Mouse (Mus musculus) kidney, postnatal 0 days (tissue): ENCODE data around the gene Sufu. TPM values are rescaled to one million over a fixed set of nuclear protein-coding genes. Genes with fewer than 3 reads are reported as not detected.

Experiments
- ATAC-seq: fragments of 200-750 bp; cut with Nextera tagmentation; replicated peaks from 2 replicates; pipeline ENCODE4 v1.8.0; 2017; ENCODE audit warnings: low read depth, moderate number of reproducible peaks, moderate TSS enrichment, moderate library complexity; ENCODE audit not compliant: low FRiP score
- DNase-seq: peaks from one replicate; pipeline ENCODE4 v3.0.0-alpha.2; 2016; ENCODE audit warnings: low spot score
- H3K27ac ChIP-seq: fragments of 300-500 bp; sonication (generic); 2 replicates; pipeline ENCODE4 v1.5.1; 2014; ENCODE audit warnings: mild to moderate bottlenecking
- H3K27me3 ChIP-seq: fragments of 300-500 bp; sonication (generic); 2 replicates; pipeline ENCODE4 v1.6.1; 2014; ENCODE audit warnings: low read length, mixed read lengths; ENCODE audit not compliant: insufficient read depth
- H3K36me3 ChIP-seq: fragments of 300-500 bp; sonication (generic); 2 replicates; pipeline ENCODE4 v1.6.1; 2014; ENCODE audit warnings: low read length, mixed read lengths; ENCODE audit not compliant: insufficient read depth
- H3K4me1 ChIP-seq: fragments of 300-500 bp; sonication (generic); replicated peaks from 2 replicates; pipeline ENCODE4 v1.6.1; 2014; ENCODE audit warnings: antibody characterized with exemption, low read length, mixed read lengths; ENCODE audit not compliant: insufficient read depth
- H3K4me2 ChIP-seq: fragments of 300-500 bp; sonication (generic); 2 replicates; pipeline ENCODE4 v1.6.1; 2014; ENCODE audit warnings: mild to moderate bottlenecking, low read length, moderate library complexity, mixed read lengths
- H3K4me3 ChIP-seq: fragments of 300-500 bp; sonication (generic); replicated peaks from 2 replicates; pipeline ENCODE4 v1.5.1; 2014; ENCODE audit warnings: low read depth, low read length
- H3K9ac ChIP-seq: fragments of 300-500 bp; sonication (generic); 2 replicates; pipeline ENCODE4 v1.6.1; 2014; ENCODE audit warnings: low read depth, low read length
- H3K9me3 ChIP-seq: fragments of 300-500 bp; sonication (generic); replicated peaks from 2 replicates; pipeline ENCODE4 v1.6.1; 2016; ENCODE audit warnings: low read length, inconsistent platforms, mixed read lengths
- CTCF ChIP-seq: IDR thresholded peaks from 2 replicates; pipeline ENCODE4 v1.5.1; 2016; ENCODE audit warnings: antibody characterized with exemption, low read depth, mild to moderate bottlenecking, moderate library complexity
- WGBS: fragments of 180-500 bp; shearing (Covaris S2); extraction: QIAGEN DNeasy Blood & Tissue Kit; methylation state at CpG from one replicate; pipeline ENCODE4 v1.1.7; 2014; 5-methylcytosine and 5-hydroxymethylcytosine counted together
- polyA plus RNA-seq: library from polyadenylated mRNA; unstranded; fragments of >200 nt; fragmentation: Nextera tagmentation; extraction: Ambion mirVana; gene quantifications from 2 replicates; pipeline ENCODE4 v1.2.1, GENCODE M21; 2015

The Sufu gene
- polyA plus RNA-seq, 1 experiment from 2014 or later, result 30.6 TPM

DNA sequence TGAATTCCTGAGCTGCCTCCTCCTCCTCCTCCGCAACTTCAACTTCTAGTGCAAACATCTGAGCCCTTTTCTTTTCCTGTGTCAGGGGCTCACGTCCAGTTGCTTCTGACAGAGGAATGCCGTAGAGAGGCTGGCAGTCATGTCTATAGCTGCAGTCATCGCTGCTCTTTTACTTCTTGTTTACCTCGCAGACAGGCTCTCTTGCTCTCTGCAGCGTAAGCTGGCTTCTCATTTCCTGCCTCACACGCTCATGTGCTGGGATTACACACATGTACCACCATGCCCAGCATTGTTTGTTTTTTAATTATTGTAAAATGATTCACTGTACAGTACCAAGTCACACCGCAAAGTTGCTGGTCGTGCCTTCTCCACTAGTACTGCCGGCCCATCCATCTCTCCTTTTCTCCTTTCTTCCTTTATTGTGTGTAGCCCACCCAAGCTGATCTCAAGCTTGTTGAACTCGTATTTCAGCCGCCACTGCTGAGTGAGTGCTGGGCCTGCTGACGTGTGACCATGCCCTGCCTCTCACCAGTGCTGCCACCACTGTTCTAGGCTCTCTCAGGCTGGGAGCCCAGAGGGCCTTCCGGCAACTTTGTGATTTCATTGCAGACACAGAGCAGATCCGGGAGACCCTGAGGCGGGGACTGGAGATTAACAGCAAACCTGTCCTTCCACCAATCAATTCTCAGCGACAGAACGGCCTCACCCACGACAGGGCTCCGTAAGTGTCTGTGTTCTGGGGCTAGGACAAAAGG, 57.6 kb downstream of the Sufu start:
- DNase-seq (peak; percentile 63), ATAC-seq (peak; percentile 55)
- peak overlapping the region; percentile 96 for H3K27ac ChIP-seq
- 15% methylated on average over 20 of the region's 20 CpGs for WGBS
- no peaks in the 10 kb centered on the region for H3K27me3 ChIP-seq
- no peak overlapping the region for H3K4me2 ChIP-seq
- H3K36me3 ChIP-seq, result peaks cover 4% of the 10 kb centered on the region; the same call in 1 of the 2 replicates
- peak overlapping the region; percentile 49 for H3K9ac ChIP-seq
- no peak for TF ChIP-seq CTCF
- peaks cover 66% of the 10 kb centered on the region for H3K4me1 ChIP-seq
- H3K9me3 ChIP-seq, result no peaks in the 10 kb centered on the region
- no peak overlapping the region for H3K4me3 ChIP-seq

DNA sequence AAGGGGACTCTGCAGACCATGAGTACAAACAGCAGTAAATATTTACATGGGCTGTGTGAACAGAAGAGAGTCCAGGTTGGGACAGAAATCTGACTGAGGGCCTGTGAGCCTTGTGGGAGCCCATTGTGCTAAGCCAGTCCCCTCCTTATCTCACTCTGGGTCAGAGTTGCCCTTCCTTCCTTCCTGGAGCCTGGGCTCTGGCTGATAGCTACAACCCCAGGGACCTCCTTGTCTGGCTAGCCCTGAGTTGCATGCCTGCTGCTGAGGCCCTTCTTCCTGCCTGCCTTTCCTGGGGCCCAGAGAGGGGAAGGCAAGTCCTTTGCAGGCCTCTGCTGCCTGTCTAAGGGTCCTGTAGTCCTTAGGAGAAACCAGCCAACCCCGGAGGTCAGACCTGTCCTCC, 58.3 kb downstream of the Sufu start:
- Histone ChIP-seq H3K36me3 (peaks cover 4% of the 10 kb centered on the region; the same call in 1 of the 2 replicates), H3K4me1 (peaks cover 70% of the 10 kb centered on the region), H3K27me3 (no peaks in the 10 kb centered on the region), H3K9ac (peak overlapping the region; percentile 49; the same call in 1 of the 2 replicates), H3K9me3 (no peaks in the 10 kb centered on the region), H3K4me3 (no peak overlapping the region), H3K4me2 (0 out of 2 replicates have a peak overlapping the region, but pooled peaks have one; percentile 25), H3K27ac (peak overlapping the region; percentile 96)
- WGBS, result 4% methylated on average over 1 of the region's 1 CpGs
- TF ChIP-seq CTCF, result no peak
- ATAC-seq, result no peak; the same call in 1 of the 2 replicates
- peak; percentile 70 for DNase-seq

DNA sequence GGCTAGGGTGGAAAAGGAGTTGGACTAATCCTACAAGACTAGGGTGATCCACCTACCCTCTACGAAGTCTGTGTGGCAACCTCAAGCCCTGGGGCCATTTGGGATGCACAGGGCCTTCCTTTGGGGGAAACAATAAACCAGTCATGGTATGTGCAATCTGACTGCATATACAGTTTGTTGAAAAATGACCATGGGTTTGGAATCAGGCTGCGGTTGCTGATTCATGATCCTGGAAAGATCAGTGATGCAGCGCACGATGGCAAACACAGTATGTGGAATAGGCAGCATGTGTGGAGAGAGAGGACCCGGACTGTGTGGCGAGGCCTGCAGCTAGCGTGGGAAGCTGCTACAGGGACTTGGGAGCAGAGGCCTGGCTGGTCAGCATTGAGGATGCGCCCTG, 58.9 kb downstream of the Sufu start:
- H3K36me3 ChIP-seq, result peaks cover 4% of the 10 kb centered on the region; the same call in 1 of the 2 replicates
- TF ChIP-seq CTCF, result no peak
- H3K9ac ChIP-seq, result no peak overlapping the region
- ATAC-seq, result no peak
- no peak overlapping the region for H3K4me3 ChIP-seq
- DNase-seq, result no peak
- H3K9me3 ChIP-seq, result no peaks in the 10 kb centered on the region
- peaks cover 70% of the 10 kb centered on the region for H3K4me1 ChIP-seq
- 76% methylated on average over 8 of the region's 8 CpGs for WGBS
- H3K27ac ChIP-seq, result peak overlapping the region; percentile 96
- H3K4me2 ChIP-seq, result 0 out of 2 replicates have a peak overlapping the region, but pooled peaks have one; percentile 25
- no peaks in the 10 kb centered on the region for H3K27me3 ChIP-seq

DNA sequence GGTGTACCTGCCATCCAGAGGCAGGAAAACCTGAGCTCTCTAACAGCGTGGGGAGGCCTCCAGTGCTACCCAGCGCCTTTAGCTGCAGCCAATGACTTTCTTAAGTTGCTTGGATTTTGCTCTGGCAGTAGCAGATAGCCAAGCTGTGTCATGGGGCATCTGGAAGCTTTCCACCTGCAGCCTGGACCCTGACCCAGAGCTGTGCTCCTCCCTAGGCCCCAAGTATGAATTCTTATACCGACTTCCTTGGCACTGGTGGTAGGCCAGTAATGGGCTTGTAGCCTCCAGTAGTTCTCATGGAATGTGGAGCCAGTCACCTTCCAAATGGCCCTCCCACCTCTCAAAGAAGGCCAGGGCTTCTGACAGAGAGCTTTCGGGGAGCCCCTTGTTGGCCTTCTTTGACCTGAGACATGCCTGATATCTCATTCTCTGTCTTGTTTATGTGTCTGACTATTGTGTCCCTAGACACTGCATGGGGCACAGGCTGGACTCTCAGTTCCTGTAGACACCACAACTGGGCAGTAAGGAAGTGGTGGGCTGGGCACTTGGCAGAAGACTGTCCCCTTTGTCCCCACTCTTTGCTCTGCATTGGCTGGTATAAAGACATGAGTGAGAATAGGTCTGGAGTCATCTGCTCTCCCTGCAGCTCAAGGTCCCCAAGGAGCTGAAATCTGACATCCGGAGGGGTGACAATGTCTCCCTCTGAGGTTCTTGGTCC, 59.5 kb downstream of the Sufu start:
- H3K27me3 ChIP-seq, result no peaks in the 10 kb centered on the region
- no peak overlapping the region for H3K4me2 ChIP-seq
- 77% methylated on average over 5 of the region's 5 CpGs for WGBS
- DNase-seq (no peak), ATAC-seq (no peak)
- TF ChIP-seq CTCF, result no peak
- no peak overlapping the region for H3K9ac ChIP-seq
- peak overlapping the region; percentile 96 for H3K27ac ChIP-seq
- H3K9me3 ChIP-seq, result no peaks in the 10 kb centered on the region
- peaks cover 70% of the 10 kb centered on the region for H3K4me1 ChIP-seq
- peaks cover 4% of the 10 kb centered on the region; the same call in 1 of the 2 replicates for H3K36me3 ChIP-seq
- H3K4me3 ChIP-seq, result no peak overlapping the region

DNA sequence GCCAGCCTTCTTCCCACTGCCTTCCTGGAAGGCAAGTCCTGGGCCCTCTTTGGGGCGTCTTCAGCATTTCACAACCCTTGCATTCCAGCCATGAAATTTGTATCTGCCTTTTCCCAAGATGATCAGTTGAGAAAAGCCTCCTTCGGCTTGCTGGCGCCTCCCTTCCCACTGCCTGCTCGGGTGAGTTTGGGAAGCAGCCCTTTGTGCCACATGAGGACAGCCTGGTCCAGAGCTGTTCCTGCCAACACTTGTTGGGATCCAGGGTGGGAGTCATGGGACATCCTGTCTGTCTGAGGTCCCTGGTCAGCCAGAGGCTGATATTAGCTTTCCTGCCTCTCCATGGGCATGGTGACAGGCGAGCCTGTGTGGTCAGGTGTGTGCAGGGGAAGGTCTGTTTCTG, 61.1 kb downstream of the Sufu start:
- H3K4me3 ChIP-seq, result no peak overlapping the region
- no peaks in the 10 kb centered on the region for H3K27me3 ChIP-seq
- no peak overlapping the region for H3K9ac ChIP-seq
- H3K9me3 ChIP-seq, result no peaks in the 10 kb centered on the region
- ATAC-seq (no peak), DNase-seq (no peak)
- no peak overlapping the region for H3K4me2 ChIP-seq
- 51% methylated on average over 5 of the region's 5 CpGs for WGBS
- no peak for TF ChIP-seq CTCF
- peaks cover 68% of the 10 kb centered on the region for H3K4me1 ChIP-seq
- peak overlapping the region; percentile 55; the same call in 1 of the 2 replicates for H3K27ac ChIP-seq
- H3K36me3 ChIP-seq, result peaks cover 7% of the 10 kb centered on the region; the same call in 1 of the 2 replicates

DNA sequence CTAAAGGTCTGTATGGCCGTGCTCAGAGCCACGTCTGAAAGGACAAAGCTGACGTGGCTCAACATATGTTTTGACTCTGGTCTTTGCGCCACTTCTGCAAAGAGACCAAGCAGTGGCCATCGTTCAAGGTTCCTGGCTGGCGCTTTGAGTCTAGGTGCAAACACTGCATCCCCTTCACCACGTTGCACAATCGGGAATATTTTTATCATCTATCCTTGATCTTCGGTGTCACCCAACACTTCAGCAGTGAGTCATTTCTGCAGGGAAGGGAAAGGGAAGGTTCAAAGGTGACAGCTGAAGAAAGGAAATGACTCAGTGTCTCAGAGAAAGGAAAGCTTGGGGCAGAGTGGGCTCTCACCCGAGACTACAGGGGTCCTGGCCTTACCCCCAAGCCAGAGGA, 62.6 kb downstream of the Sufu start:
- peaks cover 7% of the 10 kb centered on the region; the same call in 1 of the 2 replicates for H3K36me3 ChIP-seq
- H3K4me2 ChIP-seq, result no peak overlapping the region
- peaks cover 53% of the 10 kb centered on the region for H3K4me1 ChIP-seq
- ATAC-seq (no peak), DNase-seq (no peak)
- WGBS, result 41% methylated on average over 10 of the region's 10 CpGs
- no peak overlapping the region for H3K9ac ChIP-seq
- TF ChIP-seq CTCF, result no peak
- no peak overlapping the region for H3K4me3 ChIP-seq
- no peaks in the 10 kb centered on the region for H3K27me3 ChIP-seq
- H3K9me3 ChIP-seq, result no peaks in the 10 kb centered on the region
- peak overlapping the region; percentile 58 for H3K27ac ChIP-seq
